Comparison of ENCODE assay signal across 17 mouse cellular contexts in the genomic region with DNA sequence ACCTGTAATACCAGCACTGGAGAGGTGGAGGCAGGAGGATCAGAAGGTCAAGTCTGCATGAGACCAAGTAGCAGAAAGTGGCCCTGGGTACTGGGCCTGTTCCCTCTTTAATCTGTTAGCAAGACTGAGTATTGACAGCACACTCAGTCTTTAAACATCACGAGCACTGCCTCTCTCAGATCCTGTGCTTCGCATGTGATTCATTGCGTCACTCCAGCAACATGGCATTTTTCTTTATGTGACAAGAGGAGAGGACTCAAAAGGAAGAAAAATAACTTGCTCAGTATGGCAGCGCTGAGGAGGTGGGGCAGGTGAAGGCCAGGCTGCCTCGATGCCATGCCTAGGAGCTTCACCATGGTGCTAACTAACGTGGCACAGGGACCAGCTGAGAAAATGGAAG. TPM values are rescaled to one million over a fixed set of nuclear protein-coding genes. Genes with fewer than 3 reads are reported as not detected.
DNase-seq lines count a peak whose midpoint lies in the region; ATAC-seq lines count a peak whose summit lies in the region.
"Had no signal": no experiment of that assay in that cellular context is flagged by ENCODE, and none has a peak within 500 bp of the region (broad histone marks: within the 10 kb centered on the region; RNA-seq: fewer than 3 reads in every experiment).

No protein-coding gene starts in this region.

- H3K4me1 ChIP-seq in heart, embryonic 15.5 days (replicated peaks), result peaks cover 44% of the 10 kb centered on the region
- H3K4me1 ChIP-seq: neural tube, embryonic 12.5 days had no signal

- no peak overlapping the region for H3K4me2 ChIP-seq in heart, embryonic 15.5 days
- H3K4me2 ChIP-seq: embryonic facial prominence, embryonic 13.5 days; liver, embryonic 15.5 days; neural tube, embryonic 12.5 days; stomach, embryonic 15.5 days had no signal

- DNase-seq in heart, adult 8-10 months (ENCODE audit: low spot score), result peak; percentile 35
- DNase-seq in heart, postnatal 25 days (ENCODE audit: low spot score), result no peak
- peak; percentile 42 to 69 for DNase-seq in monocyte, adult 2 months (ENCODE audit: low read depth in 1 of 2, low spot score in 2 of 2)
- DNase-seq in right cerebral cortex, adult 18-20 months, result no peak
- DNase-seq: cerebellum, postnatal 36 days; kidney, postnatal 14 days; midbrain, embryonic 14.5 days; thymus, postnatal 14 days had no signal

- H3K9me3 ChIP-seq in heart, embryonic 15.5 days (replicated peaks), result no peaks in the 10 kb centered on the region
- H3K9me3 ChIP-seq: embryonic facial prominence, embryonic 13.5 days; forebrain, embryonic 10.5 days; liver, embryonic 15.5 days; neural tube, embryonic 12.5 days; stomach, embryonic 15.5 days had no signal

- peak overlapping the region; percentile 82 for H3K27ac ChIP-seq in heart, embryonic 15.5 days
- H3K27ac ChIP-seq: embryonic facial prominence, embryonic 13.5 days; forebrain, embryonic 10.5 days; liver, embryonic 15.5 days; neural tube, embryonic 12.5 days; stomach, embryonic 15.5 days had no signal

- no peaks in the 10 kb centered on the region for H3K36me3 ChIP-seq in heart, embryonic 15.5 days
- H3K36me3 ChIP-seq: embryonic facial prominence, embryonic 13.5 days; forebrain, embryonic 10.5 days; liver, embryonic 15.5 days; neural tube, embryonic 12.5 days; stomach, embryonic 15.5 days had no signal

- WGBS in heart, embryonic 15.5 days, result 54% methylated on average over 6 of the region's 6 CpGs

- H3K9ac ChIP-seq in heart, embryonic 15.5 days, result no peak overlapping the region
- H3K9ac ChIP-seq: embryonic facial prominence, embryonic 13.5 days; liver, embryonic 15.5 days; neural tube, embryonic 12.5 days; stomach, embryonic 15.5 days had no signal

- no peak overlapping the region for H3K4me3 ChIP-seq in heart, embryonic 15.5 days
- H3K4me3 ChIP-seq: embryonic facial prominence, embryonic 13.5 days; forebrain, embryonic 10.5 days; liver, embryonic 15.5 days; neural tube, embryonic 12.5 days; stomach, embryonic 15.5 days had no signal

- no peaks in the 10 kb centered on the region for H3K27me3 ChIP-seq in heart, embryonic 15.5 days
- H3K27me3 ChIP-seq: embryonic facial prominence, embryonic 13.5 days; liver, embryonic 15.5 days; neural tube, embryonic 12.5 days; stomach, embryonic 15.5 days had no signal

- no peak for ATAC-seq in monocyte, adult 5-6 weeks (replicated peaks; ENCODE audit: insufficient number of reproducible peaks, low FRiP score, low TSS enrichment, poor library complexity, severe bottlenecking)
- no peak for ATAC-seq in heart, embryonic 15.5 days (replicated peaks; ENCODE audit: insufficient number of reproducible peaks, insufficient read depth, low FRiP score, low read depth)
- ATAC-seq in activated CD4-positive, CD25-positive, alpha-beta regulatory T cell, adult 4 months, result no peak
- ATAC-seq: intestine, embryonic 16.5 days had no signal

- intact Hi-C loops in heart, postnatal 25 days (cut with DNase I), result no loop called here

RNA-seq across cellular contexts. Expression of a gene that starts 9.1 kb away (rescaled TPM):
- 100 to 1,000 TPM; 183 to 266 (median 229) TPM for total RNA-seq in heart, adult 8-10 months (2022)
- 100 to 1,000 TPM; 172 to 189 TPM for total RNA-seq in heart, postnatal 25 days (2021)
- total RNA-seq in monocyte, adult 5-6 weeks (2017), result 12.1 to 15.1 TPM (median 15.0 TPM) in 3 replicates
- 18.4 and 23.3 TPM in 2 replicates for polyA plus RNA-seq in heart, embryonic 15.5 days (2015; fragmentation: Nextera tagmentation; extraction: Ambion mirVana)
- polyA plus RNA-seq in activated CD4-positive, CD25-positive, alpha-beta regulatory T cell, adult 4 months (2017; shearing (Covaris generic)), result 10 to 100 TPM; 21.1 to 21.5 TPM

RNA-seq across cellular contexts. Expression of a gene that starts 38.2 kb away (rescaled TPM):
- under 1 TPM; 0.12 to 0.43 (median 0.29) TPM for total RNA-seq in heart, adult 8-10 months (2022)
- 1 to 10 TPM in 1 of 2 experiments, under 1 TPM in 1; 0.60 to 1.1 TPM for total RNA-seq in heart, postnatal 25 days (2021)
- 2.9 to 7.0 TPM (median 6.5 TPM) in 3 replicates for total RNA-seq in monocyte, adult 5-6 weeks (2017)
- polyA plus RNA-seq in heart, embryonic 15.5 days (2015; fragmentation: Nextera tagmentation; extraction: Ambion mirVana), result 38.0 and 40.5 TPM in 2 replicates
- 10 to 100 TPM; 14.8 to 15.7 TPM for polyA plus RNA-seq in activated CD4-positive, CD25-positive, alpha-beta regulatory T cell, adult 4 months (2017; shearing (Covaris generic))

Comparison
In these comparisons a context has a peak if more than half of its experiments do, and no peak if none do; other contexts are left out.
1. DNase-seq: peak in heart, adult 8-10 months (single experiment) and monocyte, adult 2 months (2 of 2); none in heart, postnatal 25 days (single experiment) and right cerebral cortex, adult 18-20 months (single experiment).
2. RNA of a gene that starts 9.1 kb away (total RNA-seq): 183 to 266 TPM in heart, adult 8-10 months and 172 to 189 TPM in heart, postnatal 25 days; 12.1 to 15.1 TPM in monocyte, adult 5-6 weeks; every median in the first group is over 10 times any median in the second.